Mouse (Mus musculus): ENCODE results near the gene Bik.

Gene Bik

GRCm38 (mm10) chr15:83590841-83591240, 64.2 kb downstream of the Bik start:
- no peak for DNase-seq

GRCm38 (mm10) chr15:83591758-83592157, 65.1 kb downstream of the Bik start:
- no peak for DNase-seq

- no peak for DNase-seq
Measured at GRCm38 (mm10) chr15:83592260-83593188, 65.9 kb downstream of the Bik start.

GRCm38 (mm10) chr15:83593189-83593585, 66.5 kb downstream of the Bik start:
- DNase-seq = no peak

- DNase-seq = no peak
Measured at GRCm38 (mm10) chr15:83593702-83594512, 67.2 kb downstream of the Bik start.
